Mouse (Mus musculus) induced T-regulatory cell, adult 2 months (primary cell): ENCODE data around the gene Rab11fip5.

Experiments
- DNase-seq: peaks from one replicate; pipeline ENCODE4 v3.0.0-alpha.2; 2012; ENCODE audit warnings: low read depth

The Rab11fip5 gene

GRCm38 (mm10) chr6:85373951-85374733 is at the start of gene Rab11fip5:
Gene Rab11fip5 (minus strand): TSS chr6:85374634.
- DNase-seq = no peak

- no peak for DNase-seq
These were observed 49.5 kb upstream of the Rab11fip5 start, which contains the start of gene Noto for GRCm38 (mm10) chr6:85423836-85424379. Gene Noto (plus strand): TSS chr6:85423886.

GRCm38 (mm10) chr6:85419150-85419549 is 44.7 kb upstream of the Rab11fip5 start:
- DNase-seq = no peak

GRCm38 (mm10) chr6:85415829-85416228 is 41.4 kb upstream of the Rab11fip5 start:
- no peak for DNase-seq

- DNase-seq = peak; percentile 55
These were observed 36.4 kb upstream of the Rab11fip5 start for GRCm38 (mm10) chr6:85410771-85411273.

GRCm38 (mm10) chr6:85409003-85409402 is 34.6 kb upstream of the Rab11fip5 start:
- DNase-seq = no peak

GRCm38 (mm10) chr6:85403039-85403438 is 28.6 kb upstream of the Rab11fip5 start:
- DNase-seq = no peak

GRCm38 (mm10) chr6:85402613-85403012 is 28.2 kb upstream of the Rab11fip5 start:
- no peak for DNase-seq

GRCm38 (mm10) chr6:85399715-85400114 is 25.3 kb upstream of the Rab11fip5 start:
- DNase-seq = no peak

GRCm38 (mm10) chr6:85397165-85397564 is 22.7 kb upstream of the Rab11fip5 start:
- peak; percentile 53 for DNase-seq

- no peak for DNase-seq
These were observed 20.9 kb upstream of the Rab11fip5 start for GRCm38 (mm10) chr6:85395360-85395759.

- peak; percentile 74 for DNase-seq
These were observed 17.4 kb upstream of the Rab11fip5 start for GRCm38 (mm10) chr6:85391803-85392202.

- DNase-seq = no peak
These were observed 14.2 kb upstream of the Rab11fip5 start for GRCm38 (mm10) chr6:85388608-85389007.

GRCm38 (mm10) chr6:85382791-85383190 is 8.4 kb upstream of the Rab11fip5 start:
- no peak for DNase-seq

- no peak for DNase-seq
These were observed 7.2 kb upstream of the Rab11fip5 start for GRCm38 (mm10) chr6:85381648-85382020.

GRCm38 (mm10) chr6:85380901-85381647 is 6.6 kb upstream of the Rab11fip5 start:
- peak; percentile 38 for DNase-seq

- peak; percentile 82 for DNase-seq
These were observed 5.9 kb upstream of the Rab11fip5 start for GRCm38 (mm10) chr6:85380201-85380900.

GRCm38 (mm10) chr6:85378629-85379028 is 4.2 kb upstream of the Rab11fip5 start:
- DNase-seq = no peak

GRCm38 (mm10) chr6:85377876-85378275 is 3.4 kb upstream of the Rab11fip5 start:
- no peak for DNase-seq

- no peak for DNase-seq
These were observed 2.8 kb upstream of the Rab11fip5 start for GRCm38 (mm10) chr6:85377066-85377734.

- DNase-seq = peak; percentile 98
These were observed 290 bp upstream of the Rab11fip5 start for GRCm38 (mm10) chr6:85374734-85375114.
